Mouse (Mus musculus): Measurements from ENCODE around the gene Noxo1. TPM values are rescaled to one million over a fixed set of nuclear protein-coding genes. Genes with fewer than 3 reads are reported as not detected.
"Not testable (repeated sequence)": the region's sequence is repeated elsewhere in the genome, so short reads cannot be mapped to it uniquely, and the experiment has no call there.

The Noxo1 gene
- total RNA-seq, 2 experiments from 2014 or later: 2.1 TPM; not detected in 1

DNA sequence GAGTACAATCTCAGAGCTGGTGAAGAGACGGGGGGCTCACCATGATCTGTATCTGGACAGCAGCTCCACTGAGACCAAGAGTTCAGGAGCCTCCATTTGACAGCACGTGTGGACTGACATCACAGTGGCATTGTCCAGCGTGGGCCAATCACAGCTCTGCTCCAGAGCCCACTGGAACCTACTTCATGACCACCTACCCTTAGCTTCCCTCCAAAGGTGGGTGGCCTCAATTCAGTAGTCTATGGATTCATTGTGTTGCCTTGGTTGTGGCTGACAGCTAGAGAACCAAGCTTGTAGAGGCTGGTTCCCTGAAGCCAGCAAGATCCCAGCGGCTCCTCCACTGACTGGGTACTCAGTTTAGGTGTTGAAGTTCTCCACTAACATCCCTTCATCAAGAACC lies 21.9 kb downstream of the Noxo1 start, which contains the start of the genes Rnf151 and Rps2:
TSS of gene Rnf151 (minus strand) at position 121 of the 400 bp plus-strand sequence.
TSS of gene Rps2 (plus strand) at position 174 of the 400 bp plus-strand sequence.
- no peak for ATAC-seq (replicated peaks; ENCODE audit: poor library complexity, severe bottlenecking)

DNA sequence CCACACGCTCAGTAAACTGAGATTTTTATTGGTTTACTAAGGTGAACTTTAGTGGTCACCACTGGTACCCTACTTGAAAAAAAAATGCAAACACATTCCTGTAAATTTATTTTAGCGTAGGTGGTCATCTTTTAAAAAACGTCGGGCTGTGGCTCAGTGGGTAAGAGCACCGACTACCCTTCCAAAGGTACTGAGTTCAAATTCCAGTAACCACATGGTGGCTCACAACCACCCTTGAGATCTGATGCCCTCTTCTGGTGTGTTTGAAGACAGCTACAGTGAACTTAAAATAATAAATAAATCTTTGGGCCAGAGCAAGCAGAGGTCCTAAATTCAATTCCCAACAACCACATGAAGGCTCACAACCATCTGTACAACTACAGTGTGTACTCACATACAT lies 22.9 kb downstream of the Noxo1 start:
- ATAC-seq (replicated peaks; ENCODE audit: poor library complexity, severe bottlenecking): not testable (repeated sequence)

DNA sequence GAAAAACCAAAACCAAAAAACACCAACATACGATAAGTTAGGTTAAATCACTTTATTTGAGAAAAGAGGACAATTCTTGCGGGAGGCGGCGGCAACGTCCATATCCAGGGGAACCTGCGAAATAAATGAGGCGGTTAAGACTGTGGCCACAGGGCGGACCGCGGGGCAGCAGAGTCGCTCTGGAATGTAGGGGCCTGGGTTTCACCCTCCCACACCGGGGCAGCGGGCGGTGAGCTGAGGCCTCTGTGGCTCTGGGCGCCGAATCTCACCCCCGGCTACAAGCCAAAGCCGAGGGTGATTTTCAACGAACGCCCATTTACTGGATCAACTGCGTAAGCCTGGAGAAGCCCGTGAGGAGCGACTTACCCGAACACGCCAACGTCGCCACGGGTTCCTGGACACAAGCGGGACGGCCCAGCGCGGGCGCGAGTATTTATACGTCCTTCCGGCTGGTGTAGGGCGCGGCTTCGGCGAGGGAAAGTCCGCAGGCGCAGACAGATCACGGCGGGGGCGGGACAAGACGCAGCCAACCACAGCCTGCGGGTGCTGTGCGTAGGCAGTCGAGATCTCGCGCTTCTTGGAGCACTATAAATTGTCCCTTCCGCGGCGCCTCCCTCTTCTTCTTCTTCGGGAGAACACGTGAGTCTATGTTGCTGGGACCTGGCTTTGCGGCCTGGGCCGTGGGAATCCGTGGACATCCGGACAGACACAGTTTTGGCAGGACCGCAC lies 23.6 kb downstream of the Noxo1 start:
- ATAC-seq (replicated peaks; ENCODE audit: poor library complexity, severe bottlenecking): peak; percentile 80

DNA sequence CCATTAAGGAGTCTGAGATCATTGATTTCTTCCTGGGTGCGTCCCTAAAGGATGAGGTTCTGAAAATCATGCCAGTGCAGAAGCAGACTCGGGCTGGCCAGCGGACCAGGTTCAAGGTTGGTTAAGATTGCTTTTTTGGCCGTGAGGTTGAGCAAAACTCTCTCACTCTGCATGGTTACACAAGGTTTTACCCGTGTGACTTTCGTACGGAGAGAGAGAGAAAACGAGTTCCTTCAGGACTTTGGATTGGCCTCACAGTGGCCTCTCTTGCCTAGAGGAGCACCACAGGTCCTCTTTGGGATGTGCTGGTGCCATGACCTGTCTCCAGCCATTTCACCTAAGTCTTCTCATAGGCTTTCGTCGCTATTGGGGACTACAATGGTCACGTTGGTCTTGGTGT lies 24.6 kb downstream of the Noxo1 start:
- ATAC-seq (replicated peaks; ENCODE audit: poor library complexity, severe bottlenecking): not testable (repeated sequence)

DNA sequence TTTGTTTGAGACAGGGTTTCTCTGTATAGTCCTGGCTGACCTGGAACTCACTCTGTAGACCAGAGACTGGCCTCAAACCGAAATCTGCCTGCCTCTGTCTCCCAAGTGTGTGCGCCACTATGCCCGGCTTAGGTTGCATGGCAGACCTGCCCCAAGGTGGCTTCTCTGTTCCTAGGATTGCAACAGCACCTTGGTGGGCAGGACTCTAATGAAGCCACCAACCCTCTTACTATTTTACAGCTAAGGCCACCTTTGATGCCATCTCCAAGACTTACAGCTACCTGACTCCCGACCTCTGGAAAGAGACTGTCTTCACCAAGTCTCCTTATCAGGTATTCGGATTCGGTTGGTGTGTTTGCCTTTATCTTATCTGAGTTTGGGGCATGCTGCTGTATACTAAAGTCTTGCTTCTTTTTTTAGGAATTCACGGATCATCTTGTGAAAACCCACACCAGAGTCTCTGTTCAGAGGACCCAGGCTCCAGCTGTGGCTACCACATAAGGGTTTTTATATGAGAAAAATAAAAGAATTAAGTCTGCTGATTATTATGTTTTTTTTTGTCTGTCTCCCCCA lies 25.4 kb downstream of the Noxo1 start:
- not testable (repeated sequence) for ATAC-seq (replicated peaks; ENCODE audit: poor library complexity, severe bottlenecking)

DNA sequence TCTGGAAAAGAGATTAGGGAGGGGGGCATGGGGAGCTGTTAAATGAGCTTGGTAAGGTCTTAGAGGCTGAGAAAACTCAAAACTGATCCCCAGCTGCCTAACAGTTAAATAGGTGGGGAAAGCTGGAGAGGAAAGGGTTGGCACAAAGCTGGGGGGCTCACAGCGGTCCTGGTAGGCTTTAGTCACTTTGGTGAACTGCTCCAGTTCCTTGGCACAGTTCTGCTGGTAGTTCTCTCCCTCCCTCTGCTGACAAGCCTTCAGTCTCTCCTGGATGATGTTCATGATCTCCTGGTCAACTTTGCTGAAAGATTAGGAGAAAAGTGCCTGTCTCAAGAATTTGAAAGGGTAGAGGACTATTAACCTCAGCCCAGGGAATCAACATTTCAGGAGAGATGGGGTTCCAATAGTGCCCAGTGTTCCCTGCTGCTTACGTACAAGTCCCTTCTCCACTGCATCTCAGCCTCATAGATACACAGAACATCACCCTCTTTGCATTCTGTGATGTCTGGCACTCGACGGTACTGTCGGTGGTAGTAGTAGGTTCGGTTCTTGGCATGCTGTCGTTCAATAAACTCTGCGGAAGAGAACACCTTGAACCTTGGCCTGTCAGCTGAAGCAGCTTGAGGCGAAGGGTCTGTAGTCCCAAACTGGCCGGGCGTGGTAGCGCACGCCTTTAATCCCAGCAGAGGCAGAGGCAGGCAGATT lies 26.3 kb downstream of the Noxo1 start:
- no peak for ATAC-seq (replicated peaks; ENCODE audit: poor library complexity, severe bottlenecking)

DNA sequence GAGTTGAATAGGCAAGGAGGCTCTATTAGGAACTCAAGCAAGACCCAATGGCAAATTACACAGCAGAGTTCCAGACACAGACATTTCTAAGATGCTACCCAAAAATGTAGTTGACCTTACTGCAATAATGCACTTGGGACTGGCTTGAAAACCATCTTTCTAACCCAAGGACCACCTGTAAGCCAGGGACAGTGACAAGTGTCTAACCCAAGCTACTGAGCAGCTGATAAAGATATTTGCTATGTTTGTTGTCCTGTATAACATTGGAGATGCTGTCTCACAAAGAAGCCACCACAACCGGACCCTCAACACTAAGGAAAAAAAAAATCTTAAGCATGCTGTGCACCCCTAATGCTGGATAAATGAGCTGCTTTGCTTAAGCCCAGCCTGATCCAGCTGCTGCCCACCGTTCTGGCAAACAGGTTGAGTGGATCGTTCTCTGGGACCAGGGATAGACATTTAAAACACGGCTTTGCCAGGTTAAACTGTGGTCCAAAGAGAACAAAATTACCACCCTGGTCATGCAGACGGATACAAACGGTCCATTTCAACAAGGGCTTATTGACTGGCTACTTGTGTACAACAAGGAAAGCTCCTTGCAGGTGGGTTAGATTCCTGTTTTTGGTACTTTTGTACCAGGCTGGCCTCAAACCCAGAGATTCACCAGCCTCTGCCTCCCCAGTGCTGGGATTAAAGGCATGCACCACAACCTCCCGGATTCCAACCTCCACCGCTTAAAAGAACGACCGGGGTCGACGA lies 27.3 kb downstream of the Noxo1 start:
- no peak for ATAC-seq (replicated peaks; ENCODE audit: poor library complexity, severe bottlenecking)

DNA sequence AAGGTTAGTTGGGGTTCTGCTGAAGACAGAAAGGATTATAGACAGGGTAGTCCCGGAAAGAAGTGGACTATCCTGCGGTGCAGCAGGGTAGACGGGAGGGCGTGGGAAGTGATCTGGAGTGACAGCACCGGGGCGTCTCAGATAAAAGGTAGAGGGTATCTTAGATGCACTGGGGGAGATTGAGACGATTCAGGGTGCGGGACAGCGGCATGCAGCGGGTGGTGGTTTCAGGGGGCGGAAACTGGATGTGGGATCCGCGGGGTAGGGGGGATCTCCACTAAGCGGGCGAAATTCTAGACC lies 27.8 kb downstream of the Noxo1 start:
- peak; percentile 6 for ATAC-seq (replicated peaks; ENCODE audit: poor library complexity, severe bottlenecking)

DNA sequence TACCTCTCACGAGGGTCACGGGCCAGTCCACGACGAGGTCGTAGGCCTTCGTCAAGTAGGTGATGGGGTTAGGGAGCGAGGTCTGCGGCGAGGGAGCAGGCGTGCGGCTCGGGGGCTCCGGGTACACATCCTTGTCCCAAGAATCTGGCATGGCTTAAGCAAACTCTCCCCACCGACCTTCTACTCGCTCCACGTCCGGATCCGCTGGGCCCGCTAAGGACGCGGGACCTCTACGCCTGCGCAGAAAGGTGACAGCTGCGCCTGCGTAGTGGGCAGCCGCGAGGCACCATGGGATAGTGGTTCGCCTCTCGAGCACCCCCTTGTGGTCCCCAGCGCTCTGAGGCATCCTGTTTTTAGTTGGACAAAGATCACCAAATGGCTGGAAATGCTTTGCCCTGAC lies 28.1 kb downstream of the Noxo1 start, which contains the start of gene Ndufb10:
TSS of gene Ndufb10 (minus strand) at position 295 of the 400 bp plus-strand sequence.
- peak; percentile 62 for ATAC-seq (replicated peaks; ENCODE audit: poor library complexity, severe bottlenecking)

DNA sequence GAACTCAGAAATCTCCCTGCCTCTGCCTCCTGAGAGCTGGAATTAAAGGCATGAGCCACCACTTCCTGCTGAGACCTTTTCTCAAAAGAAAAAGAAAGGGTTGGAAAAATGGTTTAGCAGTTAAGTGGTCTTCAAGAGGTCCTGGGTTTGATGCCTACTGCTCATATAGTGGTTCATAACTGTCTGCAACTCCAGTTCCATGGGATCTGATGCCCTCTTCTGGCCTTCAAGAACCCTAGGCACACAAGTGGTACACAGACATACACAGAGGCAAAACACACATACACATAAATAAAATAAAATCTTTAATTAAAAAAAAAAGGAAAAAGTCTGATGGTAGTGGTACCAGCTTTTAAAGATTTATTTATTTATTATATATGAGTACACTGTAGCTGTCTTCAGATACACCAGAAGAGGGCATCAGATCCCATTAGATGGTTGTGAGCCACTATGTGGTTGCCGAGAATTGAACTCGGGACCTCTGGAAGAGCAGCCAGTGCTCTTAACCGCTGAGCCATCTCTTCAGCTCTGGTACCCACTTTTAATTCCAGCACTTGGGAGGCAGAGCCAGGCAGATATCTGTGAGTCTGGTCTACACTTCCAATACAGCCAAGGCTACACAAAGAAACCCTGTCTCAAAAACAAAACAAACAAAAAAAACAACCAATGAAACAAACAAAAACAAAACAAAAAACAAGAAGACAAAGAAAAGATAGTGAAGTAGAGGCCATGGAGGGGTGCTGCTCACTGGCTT lies 29.8 kb downstream of the Noxo1 start:
- ATAC-seq (replicated peaks; ENCODE audit: poor library complexity, severe bottlenecking): no peak

DNA sequence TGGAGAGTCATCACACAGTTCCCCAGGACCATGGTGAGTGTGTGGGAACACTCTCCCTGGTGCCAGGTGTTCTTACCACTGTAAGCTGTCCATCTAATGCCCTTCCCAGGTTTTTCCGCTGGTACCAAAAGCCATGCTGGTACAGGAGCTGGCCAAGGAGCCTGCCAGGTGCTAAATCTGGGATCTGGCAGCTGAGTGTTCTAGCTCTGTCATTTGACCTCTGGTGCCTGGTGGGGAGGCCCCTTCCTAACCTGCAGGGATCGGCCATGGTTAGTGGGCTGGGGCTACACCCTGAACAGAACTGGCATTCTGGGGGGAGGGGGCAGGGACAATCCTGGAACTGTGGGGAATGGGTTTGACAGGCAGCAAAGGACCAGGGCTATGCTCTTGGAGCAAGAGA lies 31.6 kb downstream of the Noxo1 start, which contains the start of gene Rpl3l:
TSS of gene Rpl3l (plus strand) at position 203 of the 400 bp plus-strand sequence.
- ATAC-seq (replicated peaks; ENCODE audit: poor library complexity, severe bottlenecking): no peak

DNA sequence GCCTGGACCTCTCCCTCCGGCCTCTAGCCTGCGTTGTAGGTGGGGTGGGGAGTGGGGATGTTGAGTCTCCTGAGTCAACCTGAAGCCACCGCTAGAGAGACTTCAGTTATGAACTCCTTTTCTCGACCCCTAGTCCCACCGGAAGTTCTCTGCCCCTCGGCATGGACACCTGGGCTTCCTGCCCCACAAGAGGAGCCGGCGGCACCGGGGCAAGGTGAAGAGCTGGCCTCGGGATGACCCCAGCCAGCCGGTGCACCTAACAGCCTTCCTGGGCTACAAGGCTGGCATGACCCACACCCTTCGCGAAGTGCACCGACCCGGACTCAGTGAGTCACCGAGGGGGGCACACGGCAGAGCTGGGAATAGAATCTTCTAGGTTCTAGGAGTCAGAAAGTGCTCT lies 32.1 kb downstream of the Noxo1 start:
- ATAC-seq (replicated peaks; ENCODE audit: poor library complexity, severe bottlenecking): no peak

DNA sequence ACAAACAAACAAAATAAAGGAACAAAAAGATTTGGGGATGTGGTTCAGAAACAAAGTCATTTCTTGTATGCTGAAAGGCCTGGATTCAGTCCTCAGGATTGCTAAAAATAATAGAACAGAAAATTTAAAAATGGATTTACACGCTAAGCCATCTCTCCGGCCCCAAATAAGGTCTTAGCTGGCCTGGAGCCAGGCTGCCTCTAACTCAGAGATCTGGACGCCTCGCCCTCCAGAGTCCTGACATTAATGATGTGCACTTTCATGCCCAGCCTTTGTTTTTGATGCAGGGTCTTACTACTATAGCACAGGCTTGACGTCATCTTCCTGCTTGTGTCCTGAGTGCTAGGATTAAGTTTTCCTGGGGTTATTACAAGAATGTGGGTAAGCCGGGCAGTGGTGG lies 33.0 kb downstream of the Noxo1 start:
- no peak for ATAC-seq (replicated peaks; ENCODE audit: poor library complexity, severe bottlenecking)

DNA sequence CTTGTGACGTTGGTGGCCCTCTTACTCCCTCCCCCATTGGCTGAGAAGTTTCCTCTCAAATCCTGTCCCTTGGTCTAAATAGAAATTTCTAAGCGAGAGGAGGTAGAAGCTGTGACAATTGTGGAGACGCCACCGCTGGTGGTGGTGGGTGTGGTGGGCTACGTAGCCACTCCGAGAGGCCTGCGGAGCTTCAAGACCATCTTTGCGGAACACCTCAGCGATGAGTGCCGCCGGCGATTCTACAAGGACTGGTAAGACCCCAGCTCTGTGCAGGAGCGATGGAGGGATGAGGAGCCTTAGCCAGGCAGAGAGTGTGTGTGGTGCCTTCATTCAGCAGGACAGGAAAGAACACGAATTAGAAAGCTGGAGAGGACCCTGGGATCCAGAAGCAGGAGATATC lies 34.8 kb downstream of the Noxo1 start:
- no peak for ATAC-seq (replicated peaks; ENCODE audit: poor library complexity, severe bottlenecking)

DNA sequence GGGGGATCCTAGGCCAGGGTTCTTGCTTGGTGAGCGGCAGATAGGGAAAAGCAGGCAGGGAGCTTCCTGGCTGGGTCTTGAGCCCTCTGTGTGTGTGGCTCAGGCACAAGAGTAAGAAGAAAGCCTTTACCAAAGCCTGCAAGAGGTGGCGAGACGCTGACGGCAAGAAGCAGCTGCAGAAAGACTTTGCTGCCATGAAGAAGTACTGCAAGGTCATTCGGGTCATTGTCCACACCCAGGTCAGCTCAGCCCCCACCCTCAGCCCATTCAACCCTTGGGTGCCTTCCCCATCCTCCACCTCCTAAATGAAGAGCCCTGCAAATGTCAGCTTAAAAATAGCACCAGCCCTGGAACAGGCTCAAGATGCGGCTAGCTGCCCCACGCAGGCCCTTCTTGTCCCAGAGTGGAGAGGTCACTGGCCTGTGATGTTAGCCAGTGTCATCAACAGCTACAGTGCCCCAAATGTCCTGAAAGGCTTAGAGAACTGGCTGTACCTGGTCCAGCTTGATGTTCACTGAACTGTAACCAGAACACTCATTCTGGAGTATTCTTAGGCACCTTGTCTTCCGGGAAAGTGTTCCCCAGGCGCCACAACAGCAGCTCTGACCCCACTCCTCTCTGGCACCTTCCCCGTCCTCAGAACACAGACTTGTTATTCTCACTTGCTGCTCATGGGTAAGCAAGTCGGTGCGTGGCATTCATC lies 36.4 kb downstream of the Noxo1 start:
- no peak for ATAC-seq (replicated peaks; ENCODE audit: poor library complexity, severe bottlenecking)

DNA sequence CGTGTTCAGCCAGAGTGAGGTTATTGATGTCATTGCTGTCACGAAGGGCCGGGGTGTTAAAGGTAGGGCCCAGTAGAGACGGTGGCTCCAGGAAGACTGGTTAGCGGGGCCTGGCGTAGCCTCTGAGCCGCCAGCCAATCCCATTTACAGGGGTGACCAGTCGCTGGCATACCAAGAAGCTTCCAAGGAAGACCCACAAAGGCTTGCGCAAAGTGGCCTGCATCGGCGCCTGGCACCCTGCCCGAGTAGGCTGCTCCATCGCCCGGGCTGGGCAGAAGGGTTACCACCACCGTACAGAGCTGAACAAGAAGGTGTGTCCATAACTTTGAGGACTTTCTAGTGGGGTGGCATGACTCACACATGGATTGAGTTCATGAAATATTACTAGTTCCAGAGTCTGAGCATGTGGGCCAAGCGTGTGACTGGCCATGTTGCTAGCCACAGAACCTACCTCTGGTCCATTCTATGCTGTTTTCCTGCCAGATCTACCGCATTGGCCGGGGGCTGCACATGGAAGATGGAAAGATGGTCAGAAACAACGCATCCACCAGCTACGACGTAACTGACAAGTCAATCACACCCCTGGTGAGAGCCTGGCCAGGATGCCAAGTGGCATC lies 37.5 kb downstream of the Noxo1 start:
- ATAC-seq (replicated peaks; ENCODE audit: poor library complexity, severe bottlenecking): no peak

DNA sequence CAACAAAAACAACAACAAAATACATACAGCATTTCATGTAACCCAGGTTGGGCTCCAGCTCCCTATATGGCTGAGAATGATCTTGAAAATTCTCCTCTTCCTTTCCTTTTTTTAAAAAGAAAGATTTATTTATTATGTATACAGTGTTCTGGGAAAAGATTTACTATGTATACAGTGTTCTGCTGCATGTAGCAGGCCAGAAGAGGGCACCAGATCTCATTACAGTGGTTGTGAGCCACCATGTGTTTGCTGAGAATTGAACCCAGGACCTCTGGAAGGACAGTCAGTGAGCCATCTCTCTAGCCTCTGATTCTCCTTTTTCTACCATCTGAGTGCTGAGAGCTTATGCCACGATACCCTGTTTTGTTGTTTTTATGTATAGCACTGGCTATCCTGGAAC lies 38.5 kb downstream of the Noxo1 start:
- no peak for ATAC-seq (replicated peaks; ENCODE audit: poor library complexity, severe bottlenecking)

DNA sequence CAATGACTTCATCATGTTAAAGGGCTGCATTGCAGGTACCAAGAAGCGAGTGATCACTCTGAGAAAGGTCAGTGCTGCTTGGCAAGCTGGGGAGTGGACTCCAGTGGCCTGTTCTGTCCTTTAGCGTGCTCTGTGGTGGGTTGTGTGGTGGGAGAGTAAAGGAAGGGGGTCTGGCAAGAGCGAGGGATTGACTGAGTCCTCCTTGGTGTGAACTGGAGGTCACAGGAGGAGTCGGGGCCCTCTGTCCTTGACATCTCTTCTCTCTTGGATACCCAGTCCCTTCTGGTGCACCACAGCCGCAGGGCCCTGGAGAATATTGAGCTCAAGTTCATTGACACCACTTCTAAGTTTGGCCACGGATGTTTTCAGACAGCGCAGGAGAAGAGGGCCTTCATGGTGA lies 39.4 kb downstream of the Noxo1 start:
- no peak for ATAC-seq (replicated peaks; ENCODE audit: poor library complexity, severe bottlenecking)

Measured in granulocyte monocyte progenitor cell, adult 5-6 weeks (primary cell).